Mouse (Mus musculus) thymus, postnatal 4 days (tissue): ENCODE data around the gene Kmt2d.
A peak's percentile ranks its signal among the peaks of the same experiment; 100 is the strongest.

Source experiments
- DNase-seq: peaks from one replicate; pipeline ENCODE4 v3.0.0; 2021

Gene Kmt2d

GRCm38 (mm10) chr15:98830736-98831683 lies 40.0 kb downstream of the Kmt2d start, which contains the start of gene Prkag1:
Gene Prkag1, minus strand, starts transcription at chr15:98831521.
- peak; percentile 98 for DNase-seq

- DNase-seq, result no peak
Measured at GRCm38 (mm10) chr15:98827611-98828011, 43.4 kb downstream of the Kmt2d start.

GRCm38 (mm10) chr15:98823434-98823833 lies 47.6 kb downstream of the Kmt2d start:
- DNase-seq, result peak; percentile 73

- no peak for DNase-seq
Measured at GRCm38 (mm10) chr15:98822147-98822546, 48.9 kb downstream of the Kmt2d start.

GRCm38 (mm10) chr15:98821403-98821802 lies 49.6 kb downstream of the Kmt2d start:
- peak; percentile 77 for DNase-seq

- DNase-seq, result no peak
Measured at GRCm38 (mm10) chr15:98820937-98821336, 50.1 kb downstream of the Kmt2d start.

- no peak for DNase-seq
Measured at GRCm38 (mm10) chr15:98818171-98818570, 52.8 kb downstream of the Kmt2d start.

- no peak for DNase-seq
Measured at GRCm38 (mm10) chr15:98812741-98813424, 58.1 kb downstream of the Kmt2d start.

GRCm38 (mm10) chr15:98810212-98810611 lies 60.8 kb downstream of the Kmt2d start:
- peak; percentile 48 for DNase-seq

- no peak for DNase-seq
Measured at GRCm38 (mm10) chr15:98809390-98809789, 61.6 kb downstream of the Kmt2d start, which contains the start of gene Ddn. Gene Ddn, minus strand, starts transcription at chr15:98809490.

- DNase-seq, result no peak
Measured at GRCm38 (mm10) chr15:98808651-98809134, 62.3 kb downstream of the Kmt2d start.

GRCm38 (mm10) chr15:98807895-98808650 lies 62.9 kb downstream of the Kmt2d start:
- peak; percentile 81 for DNase-seq

GRCm38 (mm10) chr15:98806809-98807770 lies 63.9 kb downstream of the Kmt2d start:
- DNase-seq, result peak; percentile 56

- DNase-seq, result no peak
Measured at GRCm38 (mm10) chr15:98806071-98806808, 64.8 kb downstream of the Kmt2d start.

- peak; percentile 74 for DNase-seq
Measured at GRCm38 (mm10) chr15:98805324-98806040, 65.5 kb downstream of the Kmt2d start.

GRCm38 (mm10) chr15:98804054-98804453 lies 67.0 kb downstream of the Kmt2d start:
- DNase-seq, result peak; percentile 90

- DNase-seq, result no peak
Measured at GRCm38 (mm10) chr15:98802926-98803325, 68.1 kb downstream of the Kmt2d start.

- peak; percentile 88 for DNase-seq
Measured at GRCm38 (mm10) chr15:98799396-98799795, 71.6 kb downstream of the Kmt2d start.

GRCm38 (mm10) chr15:98798903-98799302 lies 72.1 kb downstream of the Kmt2d start:
- no peak for DNase-seq
